Mouse (Mus musculus) testis, adult 2 months (tissue): ENCODE data around the gene Rab20. TPM values are rescaled to one million over a fixed set of nuclear protein-coding genes. Genes with fewer than 3 reads are reported as not detected.

Experiments
- H3K27ac ChIP-seq: fragments of 200-500 bp; 2 replicates; pipeline ENCODE4 v1.5.1; 2012; ENCODE audit warnings: low read depth, low read length; ENCODE audit not compliant: control insufficient read depth, insufficient read depth
- H3K27me3 ChIP-seq: fragments of 200-500 bp; 2 replicates; pipeline ENCODE4 v1.6.1; 2012; ENCODE audit warnings: mild to moderate bottlenecking, low read length, moderate library complexity; ENCODE audit not compliant: control insufficient read depth, insufficient read depth
- H3K36me3 ChIP-seq: fragments of 200-500 bp; 2 replicates; pipeline ENCODE4 v1.6.1; 2012; ENCODE audit warnings: mild to moderate bottlenecking, low read length; ENCODE audit not compliant: control insufficient read depth, insufficient read depth
- H3K4me1 ChIP-seq: fragments of 200-500 bp; 2 replicates; pipeline ENCODE4 v1.6.1; 2012; ENCODE audit warnings: low read length; ENCODE audit not compliant: control insufficient read depth, insufficient read depth
- H3K4me3 ChIP-seq: fragments of 200-500 bp; 2 replicates; pipeline ENCODE4 v1.5.1; 2012; ENCODE audit warnings: low read depth, mild to moderate bottlenecking, low read length, moderate library complexity, mixed read lengths; ENCODE audit not compliant: control insufficient read depth
- CTCF ChIP-seq: fragments of 200-500 bp; IDR thresholded peaks from 2 replicates; pipeline ENCODE4 v1.5.1; 2012; ENCODE audit warnings: low read depth, mild to moderate bottlenecking, inconsistent platforms, low read length, moderate library complexity; ENCODE audit not compliant: control insufficient read depth, insufficient read depth, insufficient replicate concordance
- POLR2A ChIP-seq: fragments of 200-500 bp; IDR thresholded peaks from 2 replicates; pipeline ENCODE4 v1.6.1; 2012; ENCODE audit warnings: low read depth, mild to moderate bottlenecking, inconsistent platforms, low read length, moderate library complexity; ENCODE audit not compliant: control insufficient read depth
- polyA plus RNA-seq: library from polyadenylated mRNA; depleted of rRNA; stranded (reverse); fragments of >200 nt; gene quantifications from 2 replicates; pipeline ENCODE4 v1.2.3, GENCODE M21; 2012; rRNA removed

Gene Rab20
- polyA plus RNA-seq = 16.1 and 22.8 TPM in 2 replicates

DNA sequence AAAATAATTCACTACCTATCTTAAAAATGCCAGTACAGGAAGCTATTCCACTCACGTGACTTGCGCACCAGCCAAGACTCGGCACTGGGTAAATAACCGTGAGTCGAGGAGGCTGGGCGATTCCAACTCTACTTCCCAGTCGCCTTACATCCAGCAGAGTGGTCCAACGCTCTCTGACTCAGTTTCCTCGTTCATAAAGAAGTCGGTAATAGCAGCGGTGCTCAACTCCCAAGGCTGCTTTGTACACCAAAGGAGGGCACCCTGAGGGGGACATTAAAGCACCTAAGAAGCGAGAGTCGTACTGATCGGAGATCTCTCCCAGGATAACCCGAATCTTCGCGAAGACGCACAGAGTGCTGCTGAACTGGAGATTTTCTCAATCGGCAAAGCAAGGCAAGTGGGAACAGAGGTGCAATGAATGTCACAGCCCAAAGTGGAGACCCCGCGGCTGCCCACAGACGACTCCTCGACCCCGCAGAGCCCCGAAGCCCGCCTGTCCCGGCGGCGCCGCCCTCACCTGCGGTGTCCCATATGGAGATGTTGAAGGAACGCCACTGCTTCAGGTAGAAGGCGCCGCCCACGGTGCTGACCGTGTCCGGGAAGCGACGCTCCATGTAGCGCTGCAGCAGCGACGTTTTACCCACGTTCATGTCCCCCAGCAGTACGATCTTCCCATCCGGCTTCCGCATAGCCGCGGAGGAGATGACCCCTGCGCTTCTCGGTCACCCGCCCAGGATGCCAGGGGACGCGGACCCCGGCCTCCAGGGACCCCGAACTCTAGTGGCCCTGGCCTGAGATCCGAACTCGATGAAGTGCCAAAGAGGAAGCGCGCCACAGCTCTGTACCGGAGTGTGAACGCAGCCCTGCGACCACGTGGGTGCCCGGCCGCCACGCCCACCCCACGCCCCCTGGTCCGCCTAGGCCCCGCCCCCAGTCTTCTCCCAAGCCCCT lies at the start of gene Rab20:
Rab20 (minus strand) TSS at position 900 of the 951 bp plus-strand sequence.
- peak within 1 kb of the TSS; percentile 93 for H3K4me3 ChIP-seq
- H3K27ac ChIP-seq = peak within 1 kb of the TSS; percentile 77
- H3K27me3 ChIP-seq = no peaks in the 10 kb centered on the region
- TF ChIP-seq CTCF (no peak), POLR2A (peak; percentile 61)
- peaks cover 36% of the 10 kb centered on the region for H3K4me1 ChIP-seq
- no peaks in the 10 kb centered on the region for H3K36me3 ChIP-seq

DNA sequence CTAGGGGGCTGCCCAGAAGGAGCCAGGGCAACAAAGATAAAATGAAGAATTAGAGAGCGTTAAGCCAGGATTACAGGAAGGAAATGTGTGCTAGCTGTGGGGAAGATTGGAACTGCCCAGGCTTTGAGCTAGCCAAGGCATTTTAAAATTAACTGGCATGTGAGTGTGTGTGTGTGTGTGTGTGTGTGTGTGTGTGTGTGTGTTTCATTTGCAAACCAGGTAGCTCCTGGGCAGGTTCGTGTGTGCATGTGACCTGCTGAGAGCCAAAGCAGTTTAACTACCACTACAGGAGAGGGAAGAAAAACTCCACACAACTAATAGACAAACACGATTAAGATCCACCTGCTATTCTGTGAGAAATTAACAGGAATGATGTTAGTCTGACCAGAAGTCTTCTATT lies 44.8 kb upstream of the Rab20 start:
- TF ChIP-seq POLR2A (no peak), CTCF (no peak)
- H3K27ac ChIP-seq = no peak overlapping the region
- no peak overlapping the region for H3K4me3 ChIP-seq
- no peaks in the 10 kb centered on the region for H3K4me1 ChIP-seq
- no peaks in the 10 kb centered on the region for H3K27me3 ChIP-seq
- H3K36me3 ChIP-seq = no peaks in the 10 kb centered on the region

DNA sequence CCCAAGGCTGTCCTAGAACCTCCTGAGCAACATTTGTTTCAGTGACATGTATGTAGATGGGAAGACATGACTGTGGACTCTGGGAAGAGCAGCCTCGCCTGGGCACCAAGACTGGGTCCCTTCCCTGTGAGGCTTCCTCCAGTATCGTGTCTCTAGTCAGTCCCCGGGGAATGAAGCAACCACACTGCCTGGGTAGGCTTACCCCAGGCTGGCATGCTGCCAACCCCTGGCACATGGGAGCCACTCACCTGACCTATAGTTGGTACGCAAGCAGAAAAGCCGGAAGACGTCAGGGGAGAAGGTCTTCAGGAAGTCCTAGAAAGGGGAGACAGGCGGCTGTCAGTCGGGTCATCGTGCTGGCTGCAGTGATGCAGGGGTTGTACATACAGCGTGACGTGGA lies 40.2 kb upstream of the Rab20 start:
- no peaks in the 10 kb centered on the region for H3K4me1 ChIP-seq
- TF ChIP-seq CTCF = no peak
- no peak for TF ChIP-seq POLR2A
- no peaks in the 10 kb centered on the region for H3K27me3 ChIP-seq
- no peak overlapping the region for H3K27ac ChIP-seq
- no peak overlapping the region for H3K4me3 ChIP-seq
- H3K36me3 ChIP-seq = no peaks in the 10 kb centered on the region

DNA sequence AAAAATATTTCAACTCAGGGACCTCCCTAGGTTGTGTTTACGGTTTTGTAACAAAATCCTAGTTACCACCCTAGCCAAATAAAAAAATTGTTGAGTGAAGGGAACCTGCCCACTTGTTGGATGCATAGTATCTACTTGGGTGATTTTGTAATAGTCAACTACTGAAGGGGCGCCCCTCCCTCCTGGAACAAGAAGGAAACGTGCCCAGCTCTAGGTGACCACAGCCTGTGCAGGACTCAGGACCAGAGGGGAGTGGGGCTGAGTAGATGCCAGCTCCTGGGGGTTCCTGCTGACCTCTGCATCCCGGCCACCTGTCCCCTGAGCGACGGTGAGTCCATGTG lies 39.5 kb upstream of the Rab20 start:
- no peaks in the 10 kb centered on the region; the same call in 1 of the 2 replicates for H3K36me3 ChIP-seq

DNA sequence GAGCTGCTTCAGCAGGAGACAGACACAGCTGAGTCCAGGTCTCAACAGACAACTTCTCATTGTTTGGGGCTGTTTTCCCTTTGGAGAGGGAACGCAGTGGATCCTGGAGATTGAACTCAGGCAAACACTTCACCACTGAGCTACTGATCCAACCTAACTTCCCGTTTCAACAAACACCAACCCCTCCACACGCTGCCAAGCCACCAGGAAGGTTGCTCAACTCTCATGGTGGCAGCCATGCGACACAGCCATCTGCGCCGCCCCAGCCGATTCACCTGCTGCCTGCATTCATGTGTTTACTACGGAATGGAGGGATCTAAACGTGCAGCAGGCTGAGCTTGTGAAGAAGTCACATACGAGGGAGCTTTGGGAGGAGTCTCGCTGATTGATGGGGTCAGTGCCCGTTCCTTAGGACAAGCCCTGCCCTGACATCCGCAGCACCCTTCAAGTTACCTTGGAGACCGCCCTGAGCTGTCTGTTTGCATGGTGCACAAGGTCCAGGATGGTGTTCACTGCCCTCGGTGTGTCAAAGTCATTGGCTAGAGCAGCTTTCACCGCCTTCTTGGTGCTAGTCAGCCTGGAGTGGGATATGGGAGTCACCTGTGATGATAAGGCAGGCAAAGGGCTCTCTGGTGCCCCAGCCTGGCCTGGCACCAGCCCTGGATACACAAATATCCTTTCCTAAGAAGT lies 39.0 kb upstream of the Rab20 start:
- no peak overlapping the region for H3K4me3 ChIP-seq
- no peaks in the 10 kb centered on the region for H3K27me3 ChIP-seq
- H3K27ac ChIP-seq = no peak overlapping the region
- TF ChIP-seq CTCF (no peak), POLR2A (no peak)
- no peaks in the 10 kb centered on the region; the same call in 1 of the 2 replicates for H3K36me3 ChIP-seq
- H3K4me1 ChIP-seq = no peaks in the 10 kb centered on the region

More for the DNA sequence above, 39.5 kb upstream of the Rab20 start:
- TF ChIP-seq CTCF (no peak), POLR2A (no peak)
- Histone ChIP-seq H3K4me3 (no peak overlapping the region), H3K4me1 (no peaks in the 10 kb centered on the region), H3K27ac (no peak overlapping the region), H3K27me3 (no peaks in the 10 kb centered on the region)

DNA sequence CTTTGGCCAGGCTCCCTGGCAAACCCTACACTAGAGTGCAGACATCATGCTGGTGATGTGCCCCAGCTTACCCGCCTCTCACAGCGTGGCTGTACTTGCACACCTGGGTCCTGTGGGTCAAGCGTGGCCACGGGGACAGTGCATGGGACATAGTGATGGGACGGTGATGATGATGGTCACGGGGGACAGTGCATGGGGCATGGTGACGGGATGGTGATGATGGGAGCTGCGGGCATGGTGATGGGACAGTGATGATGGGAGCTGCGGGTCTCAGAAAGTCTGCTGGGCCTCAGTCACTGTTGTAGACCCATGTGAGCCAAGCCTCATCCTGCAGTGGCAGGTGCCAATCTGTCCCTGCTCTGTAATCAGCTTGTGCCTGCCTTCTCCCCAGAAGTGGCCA lies 37.8 kb upstream of the Rab20 start:
- Histone ChIP-seq H3K27me3 (no peaks in the 10 kb centered on the region), H3K27ac (no peak overlapping the region), H3K36me3 (no peaks in the 10 kb centered on the region; the same call in 1 of the 2 replicates), H3K4me3 (no peak overlapping the region), H3K4me1 (no peaks in the 10 kb centered on the region)
- no peak for TF ChIP-seq CTCF
- no peak for TF ChIP-seq POLR2A

DNA sequence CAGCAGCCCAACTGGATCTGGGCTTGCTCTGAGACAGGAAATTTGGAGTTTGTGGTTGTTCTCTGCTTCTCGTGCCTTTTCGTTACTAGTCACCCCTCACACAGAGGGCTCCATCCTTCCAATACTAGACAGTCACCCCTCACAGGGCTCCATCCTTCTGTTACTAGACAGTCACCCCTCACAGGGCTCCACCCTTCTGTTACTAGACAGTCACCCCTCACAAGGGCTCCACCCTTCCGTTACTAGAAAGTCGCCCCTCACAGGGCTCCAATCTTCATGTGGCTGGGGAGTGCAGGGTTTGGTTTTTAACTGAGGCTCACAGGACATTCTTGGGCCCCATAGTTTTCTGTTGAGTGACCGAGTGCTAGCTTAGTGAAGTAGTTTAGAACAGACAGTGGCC lies 34.7 kb upstream of the Rab20 start:
- no peaks in the 10 kb centered on the region; the same call in 1 of the 2 replicates for H3K36me3 ChIP-seq

More for the DNA sequence above, 34.7 kb upstream of the Rab20 start:
- no peak overlapping the region for H3K27ac ChIP-seq
- H3K4me3 ChIP-seq = no peak overlapping the region
- H3K4me1 ChIP-seq = no peaks in the 10 kb centered on the region
- H3K27me3 ChIP-seq = no peaks in the 10 kb centered on the region
- TF ChIP-seq POLR2A = no peak
